Mouse (Mus musculus): ENCODE measurements around the gene Gm14085. TPM values are rescaled to one million over a fixed set of nuclear protein-coding genes. Genes with fewer than 3 reads are reported as not detected.
"Not testable (repeated sequence)": the region's sequence is repeated elsewhere in the genome, so short reads cannot be mapped to it uniquely, and the experiment has no call there.

Gene Gm14085
- not detected in 2 replicates for polyA plus RNA-seq (2015; fragmentation: Nextera tagmentation; extraction: Ambion mirVana)

DNA sequence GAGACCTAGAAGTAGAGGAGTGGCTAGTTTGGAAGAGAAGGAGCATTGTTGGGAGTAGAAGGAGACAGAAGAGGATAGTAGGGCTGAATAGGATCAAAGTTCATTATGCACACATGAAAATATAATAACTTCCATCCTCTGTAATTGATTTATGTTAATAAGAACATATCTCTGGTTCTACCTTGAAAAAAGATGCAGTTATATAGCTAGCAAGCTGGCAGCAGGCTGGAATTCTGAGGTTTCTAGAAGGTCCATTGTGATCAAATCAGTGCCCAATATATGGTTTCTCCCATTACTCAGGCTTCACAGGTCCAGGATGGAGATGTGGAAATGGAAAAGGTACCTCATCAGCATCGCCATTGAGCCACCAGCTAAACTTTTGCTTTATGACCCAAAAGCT, at the start of gene Gm14085:
TSS of gene Gm14085 (plus strand) at position 301 of the 400 bp plus-strand sequence.
- no peaks in the 10 kb centered on the region for H3K9me3 ChIP-seq (replicated peaks)
- DNase-seq = no peak
- H3K4me2 ChIP-seq = no peak within 1 kb of the TSS
- no peak within 1 kb of the TSS for H3K9ac ChIP-seq
- no peak for ATAC-seq (ENCODE audit: low read depth)
- H3K27me3 ChIP-seq = no peaks in the 10 kb centered on the region
- H3K27ac ChIP-seq = no peak within 1 kb of the TSS
- H3K36me3 ChIP-seq = no peaks in the 10 kb centered on the region
- no peak within 1 kb of the TSS for H3K4me3 ChIP-seq (replicated peaks)
- WGBS (ENCODE audit: insufficient replicate concordance) = 69% methylated on average over 1 of the region's 1 CpGs
- H3K4me1 ChIP-seq (replicated peaks) = no peaks in the 10 kb centered on the region

DNA sequence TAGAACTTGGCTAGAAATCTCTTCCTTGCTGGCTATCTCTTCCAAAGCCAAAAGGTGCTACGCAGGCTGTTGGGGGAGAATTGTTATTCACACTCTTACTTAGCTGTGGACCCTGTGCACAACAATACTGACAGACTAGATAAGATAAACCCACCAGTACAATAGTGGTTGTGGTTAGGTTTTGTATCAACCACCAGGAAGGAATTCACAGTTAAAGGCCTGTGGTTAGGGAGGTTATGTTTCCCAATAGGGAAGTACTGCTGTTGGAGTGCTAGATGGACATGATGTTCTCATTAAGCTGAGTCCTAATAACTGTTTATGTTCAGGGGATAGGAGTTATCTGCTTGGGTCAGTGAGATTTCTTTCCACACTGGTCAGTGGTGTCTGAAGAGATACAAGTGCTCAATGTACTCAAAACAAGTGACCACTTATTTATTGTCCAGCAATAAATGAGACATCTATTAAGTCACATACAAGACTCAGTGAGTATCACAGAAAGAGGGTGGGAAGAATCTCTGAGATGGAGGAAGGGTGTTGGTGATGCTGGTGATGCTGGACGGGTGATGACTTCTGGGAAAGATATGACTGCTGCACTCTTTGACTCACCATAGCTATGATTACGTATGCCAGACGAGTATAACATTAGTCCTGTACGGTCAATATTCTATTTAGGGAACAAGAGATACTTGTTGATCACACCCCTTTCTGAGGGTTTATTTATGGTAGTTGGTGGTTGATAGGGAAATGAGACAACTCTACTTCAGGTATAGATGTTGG, 45.8 kb upstream of the Gm14085 start:
- not testable (repeated sequence) for H3K27ac ChIP-seq; H3K36me3 ChIP-seq; H3K9me3 ChIP-seq (replicated peaks); ATAC-seq (ENCODE audit: low read depth); H3K4me2 ChIP-seq; H3K4me3 ChIP-seq (replicated peaks); DNase-seq; H3K4me1 ChIP-seq (replicated peaks); H3K9ac ChIP-seq; H3K27me3 ChIP-seq
- WGBS (ENCODE audit: insufficient replicate concordance) = 28% methylated on average over 5 of the region's 5 CpGs

DNA sequence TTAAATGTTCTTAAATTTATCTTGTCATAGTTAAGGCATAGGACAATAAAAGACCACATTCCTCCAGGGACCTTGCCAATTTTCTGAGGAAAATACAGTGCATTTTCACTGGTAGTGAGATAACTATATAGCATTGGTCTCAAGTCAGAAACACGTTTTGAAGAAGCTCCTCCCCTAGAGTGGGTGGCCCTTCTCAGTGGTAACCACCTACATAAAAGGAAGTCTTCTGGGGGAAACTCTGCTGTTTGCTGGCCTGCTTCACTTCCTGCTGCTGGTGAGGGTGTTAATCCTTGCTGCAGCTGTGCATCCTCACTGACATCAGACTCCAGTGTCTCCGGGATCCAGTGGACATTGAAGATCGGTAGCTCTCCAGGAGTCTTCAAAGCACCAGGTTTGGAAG, 44.2 kb upstream of the Gm14085 start:
- ATAC-seq (ENCODE audit: low read depth) = not testable (repeated sequence)
- WGBS (ENCODE audit: insufficient replicate concordance) = 0% methylated on average over 1 of the region's 3 CpGs

DNA sequence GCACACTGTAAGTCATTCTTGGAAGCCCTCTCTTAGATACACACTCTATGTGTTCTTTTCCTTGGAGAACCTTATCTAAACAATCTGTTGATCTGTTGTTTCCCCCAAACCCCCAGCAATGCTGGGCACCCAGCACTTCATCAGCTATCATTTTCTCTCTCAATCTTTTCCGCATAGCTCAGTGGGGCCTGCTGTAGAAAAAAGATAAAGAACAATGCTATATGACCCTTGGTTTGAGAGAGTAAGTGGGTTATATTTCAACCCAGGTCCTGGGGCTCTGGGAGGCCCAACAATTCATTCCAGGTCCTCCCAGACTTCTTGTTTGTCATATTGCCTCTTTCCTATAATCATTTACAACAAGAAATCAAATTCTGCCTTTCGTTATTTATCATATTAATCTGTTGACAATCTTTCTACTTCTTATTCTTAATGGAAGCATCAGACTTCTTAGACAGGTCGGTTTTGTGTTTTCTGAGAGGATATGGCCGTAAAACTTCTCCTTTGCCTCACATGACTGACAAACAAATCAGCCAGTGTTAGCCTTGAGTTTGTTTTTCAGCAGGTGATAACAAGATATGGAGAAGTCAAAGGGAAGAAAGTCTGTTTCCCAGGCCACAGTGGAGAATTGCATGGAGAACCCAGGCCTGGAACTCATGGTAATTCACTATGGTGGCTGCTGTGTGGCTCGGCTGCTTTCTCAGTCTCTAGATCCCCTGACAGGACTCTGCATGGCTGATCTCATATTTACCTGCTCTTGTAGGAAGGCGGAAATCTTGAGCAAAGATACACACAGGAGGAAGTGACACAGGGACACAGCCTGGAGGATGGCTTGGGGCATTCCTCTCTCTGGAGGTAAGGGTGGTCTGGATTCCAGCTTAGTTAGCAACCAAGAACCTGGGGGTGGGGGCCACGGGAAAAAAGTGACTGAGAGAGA, 43.5 kb upstream of the Gm14085 start:
- H3K4me2 ChIP-seq = no peak overlapping the region
- ATAC-seq (ENCODE audit: low read depth) = no peak
- H3K27ac ChIP-seq = no peak overlapping the region
- no peak for DNase-seq
- WGBS (ENCODE audit: insufficient replicate concordance) = 54% methylated on average over 7 of the region's 7 CpGs
- no peaks in the 10 kb centered on the region for H3K9me3 ChIP-seq (replicated peaks)
- no peaks in the 10 kb centered on the region for H3K27me3 ChIP-seq
- H3K4me3 ChIP-seq (replicated peaks) = no peak overlapping the region
- H3K4me1 ChIP-seq (replicated peaks) = no peaks in the 10 kb centered on the region
- no peaks in the 10 kb centered on the region for H3K36me3 ChIP-seq
- no peak overlapping the region for H3K9ac ChIP-seq

More for the DNA sequence above, 44.2 kb upstream of the Gm14085 start:
- not testable (repeated sequence) for H3K9me3 ChIP-seq (replicated peaks); DNase-seq; H3K27ac ChIP-seq; H3K36me3 ChIP-seq; H3K4me3 ChIP-seq (replicated peaks); H3K9ac ChIP-seq; H3K27me3 ChIP-seq; H3K4me2 ChIP-seq; H3K4me1 ChIP-seq (replicated peaks)

DNA sequence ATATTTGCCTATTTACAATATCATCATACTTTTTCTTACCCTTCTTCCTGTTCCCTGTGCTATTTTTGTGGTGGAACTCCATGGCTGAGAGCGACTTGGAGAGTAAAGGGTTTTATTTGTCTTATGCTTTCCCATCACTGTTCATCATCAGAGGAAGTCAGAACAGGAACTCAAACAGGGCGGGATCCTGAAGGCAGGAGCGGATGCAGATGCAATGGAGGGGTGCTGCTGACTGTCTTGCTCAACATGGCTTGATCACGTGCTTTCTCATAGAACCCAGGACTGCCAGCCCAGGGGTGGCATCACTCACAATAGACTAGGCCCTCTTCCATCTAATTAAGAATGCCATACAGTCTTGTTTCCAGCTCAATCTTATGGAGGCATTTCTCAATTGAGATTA, 34.4 kb upstream of the Gm14085 start:
- no peaks in the 10 kb centered on the region for H3K9me3 ChIP-seq (replicated peaks)
- no peaks in the 10 kb centered on the region for H3K4me1 ChIP-seq (replicated peaks)
- H3K27ac ChIP-seq = no peak overlapping the region
- H3K4me2 ChIP-seq = no peak overlapping the region
- no peak for DNase-seq
- H3K36me3 ChIP-seq = no peaks in the 10 kb centered on the region
- ATAC-seq (ENCODE audit: low read depth) = no peak
- H3K9ac ChIP-seq = no peak overlapping the region
- H3K27me3 ChIP-seq = no peaks in the 10 kb centered on the region
- H3K4me3 ChIP-seq (replicated peaks) = no peak overlapping the region
- 60% methylated on average over 4 of the region's 4 CpGs for WGBS (ENCODE audit: insufficient replicate concordance)

DNA sequence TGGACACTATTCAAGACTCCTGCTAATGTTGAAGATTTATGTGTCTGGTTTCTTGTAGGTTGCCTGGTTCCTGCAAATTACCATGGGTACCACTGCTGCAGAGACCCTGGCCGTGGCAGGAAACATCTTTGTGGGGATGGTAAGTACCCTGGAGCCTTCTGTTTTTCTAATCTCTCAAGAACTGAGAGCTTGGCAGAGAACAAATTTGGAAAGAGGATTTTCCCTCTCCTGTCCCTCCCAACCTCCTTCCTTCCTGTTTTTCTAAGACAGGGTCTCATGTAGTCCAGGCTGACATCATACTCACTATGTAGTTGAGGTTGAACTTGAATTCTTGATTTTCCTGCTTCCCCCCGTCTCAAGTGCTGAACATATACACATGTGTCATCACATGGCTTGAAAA, 32.3 kb upstream of the Gm14085 start:
- Histone ChIP-seq H3K4me1 (replicated peaks) (no peaks in the 10 kb centered on the region), H3K9ac (no peak overlapping the region), H3K9me3 (replicated peaks) (no peaks in the 10 kb centered on the region), H3K4me2 (no peak overlapping the region), H3K27ac (no peak overlapping the region), H3K36me3 (no peaks in the 10 kb centered on the region), H3K27me3 (no peaks in the 10 kb centered on the region), H3K4me3 (replicated peaks) (no peak overlapping the region)
- DNase-seq (no peak), ATAC-seq (ENCODE audit: low read depth) (no peak)
- 24% methylated on average over 2 of the region's 2 CpGs for WGBS (ENCODE audit: insufficient replicate concordance)

DNA sequence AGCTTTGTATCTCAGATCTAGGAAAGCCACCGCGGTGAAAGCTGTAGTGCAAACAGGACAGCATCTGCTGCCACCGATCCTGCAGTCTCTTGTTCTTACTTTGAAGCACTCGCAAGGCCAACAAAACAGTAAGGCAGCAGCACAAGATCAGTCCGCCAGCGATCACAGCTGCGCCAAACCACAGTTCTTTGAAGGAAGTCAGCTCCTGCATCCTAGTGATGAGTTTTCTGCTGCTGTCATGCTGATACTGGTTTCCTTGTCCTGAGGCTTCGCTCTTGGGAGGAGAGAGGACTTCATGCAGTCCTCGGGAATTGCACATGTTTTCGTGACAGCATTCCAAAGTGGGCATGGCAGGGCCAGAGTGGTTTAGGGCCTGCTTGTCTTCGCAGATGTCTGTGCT, 17.8 kb upstream of the Gm14085 start:
- Histone ChIP-seq H3K4me2 (peak overlapping the region; percentile 83), H3K27me3 (peaks cover 4% of the 10 kb centered on the region; the same call in 1 of the 2 replicates), H3K4me3 (replicated peaks) (peak overlapping the region; percentile 60), H3K36me3 (no peaks in the 10 kb centered on the region), H3K4me1 (replicated peaks) (peaks cover 11% of the 10 kb centered on the region), H3K9me3 (replicated peaks) (no peaks in the 10 kb centered on the region), H3K9ac (peak overlapping the region; percentile 60), H3K27ac (no peak overlapping the region)
- no peak for DNase-seq
- no peak for ATAC-seq (ENCODE audit: low read depth)
- 28% methylated on average over 11 of the region's 11 CpGs for WGBS (ENCODE audit: insufficient replicate concordance)

DNA sequence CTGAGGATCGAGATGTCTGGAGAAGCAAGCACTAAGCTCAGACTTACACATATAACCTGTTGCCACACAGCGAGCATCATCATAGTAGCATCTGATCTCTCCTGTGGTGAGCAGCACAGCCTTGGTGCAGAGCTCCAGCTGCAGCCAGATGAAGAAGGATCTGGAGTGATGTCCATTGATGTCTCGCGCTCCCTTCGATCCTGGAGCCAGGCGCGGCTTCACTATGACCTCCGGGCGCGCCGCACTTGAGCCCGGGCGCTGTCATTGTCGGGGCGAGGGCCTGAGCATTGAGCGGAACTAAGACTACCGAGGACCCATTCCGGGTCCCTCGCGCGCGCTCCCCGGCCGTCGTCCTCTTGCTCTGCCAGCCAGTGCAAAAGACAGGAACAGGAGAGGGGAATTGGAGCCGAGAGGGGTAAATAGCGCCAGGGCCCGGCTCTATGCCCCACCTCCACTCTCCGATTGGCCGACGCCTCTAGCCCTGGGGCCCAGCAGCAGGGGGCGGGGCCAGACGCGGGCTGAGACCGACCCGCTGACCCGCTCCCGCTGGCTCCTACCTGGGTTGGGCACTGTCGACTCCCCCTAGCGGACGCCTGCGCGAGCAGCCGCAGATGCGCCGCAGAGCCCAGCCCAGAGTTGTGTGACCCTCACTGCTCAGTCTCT, 17.3 kb upstream of the Gm14085 start:
- DNase-seq = peak; percentile 82
- Histone ChIP-seq H3K4me1 (replicated peaks) (peaks cover 11% of the 10 kb centered on the region), H3K36me3 (no peaks in the 10 kb centered on the region), H3K4me2 (peak overlapping the region; percentile 83), H3K27ac (no peak overlapping the region), H3K27me3 (peaks cover 4% of the 10 kb centered on the region; the same call in 1 of the 2 replicates), H3K9ac (peak overlapping the region; percentile 60), H3K4me3 (replicated peaks) (peak overlapping the region; percentile 60), H3K9me3 (replicated peaks) (no peaks in the 10 kb centered on the region)
- ATAC-seq (ENCODE audit: low read depth) = peak; percentile 100
- 1% methylated on average over 46 of the region's 46 CpGs for WGBS (ENCODE audit: insufficient replicate concordance)

DNA sequence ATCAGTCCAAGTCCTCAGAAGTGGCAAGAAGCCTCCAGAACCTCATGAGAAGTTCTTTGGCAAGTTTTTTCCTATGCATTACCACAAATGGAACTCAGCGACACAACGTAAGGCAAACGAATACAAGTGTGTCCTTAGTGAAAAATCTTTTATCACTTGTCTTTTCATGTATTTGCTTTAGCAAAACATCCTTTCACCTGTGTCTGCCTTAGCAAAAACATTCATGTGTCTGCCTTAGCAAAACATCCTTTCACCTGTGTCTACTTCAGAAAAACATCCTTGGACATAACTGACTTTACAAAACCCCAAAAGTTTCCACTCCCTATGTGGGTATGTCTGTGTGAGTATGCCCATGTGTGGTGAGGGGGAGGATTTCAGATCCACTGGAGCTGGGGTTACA, 15.5 kb upstream of the Gm14085 start:
- H3K36me3 ChIP-seq = no peaks in the 10 kb centered on the region
- H3K9me3 ChIP-seq (replicated peaks) = no peaks in the 10 kb centered on the region
- H3K4me3 ChIP-seq (replicated peaks) = no peak overlapping the region
- no peak overlapping the region for H3K9ac ChIP-seq
- ATAC-seq (ENCODE audit: low read depth) (no peak), DNase-seq (no peak)
- 69% methylated on average over 3 of the region's 3 CpGs for WGBS (ENCODE audit: insufficient replicate concordance)
- H3K27ac ChIP-seq = no peak overlapping the region
- H3K4me2 ChIP-seq = no peak overlapping the region
- H3K27me3 ChIP-seq = peaks cover 4% of the 10 kb centered on the region; the same call in 1 of the 2 replicates
- H3K4me1 ChIP-seq (replicated peaks) = peaks cover 11% of the 10 kb centered on the region

DNA sequence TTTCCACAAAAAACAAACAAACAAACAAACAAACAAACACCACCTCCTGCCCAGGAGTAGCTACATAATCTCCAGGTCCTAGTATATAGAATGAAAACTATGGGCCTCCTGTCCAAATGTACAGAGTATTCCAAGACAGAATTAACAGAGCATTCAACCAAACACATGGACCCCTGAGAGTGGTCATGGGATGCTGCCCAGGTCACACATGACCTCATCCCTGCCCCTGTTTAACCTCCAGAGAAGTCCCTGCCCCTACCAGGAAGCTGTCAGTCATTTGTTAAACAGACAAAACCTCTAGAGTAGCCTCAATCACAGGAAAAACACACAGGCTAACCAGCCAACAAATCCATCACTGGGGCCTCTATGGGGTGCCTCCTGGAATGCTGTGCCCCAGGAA, 8.2 kb upstream of the Gm14085 start:
- H3K4me2 ChIP-seq = no peak overlapping the region
- DNase-seq (no peak), ATAC-seq (ENCODE audit: low read depth) (no peak)
- H3K4me3 ChIP-seq (replicated peaks) = no peak overlapping the region
- H3K27ac ChIP-seq = no peak overlapping the region
- no peaks in the 10 kb centered on the region for H3K4me1 ChIP-seq (replicated peaks)
- H3K9me3 ChIP-seq (replicated peaks) = no peaks in the 10 kb centered on the region
- H3K36me3 ChIP-seq = no peaks in the 10 kb centered on the region
- H3K27me3 ChIP-seq = no peaks in the 10 kb centered on the region
- no peak overlapping the region for H3K9ac ChIP-seq

DNA sequence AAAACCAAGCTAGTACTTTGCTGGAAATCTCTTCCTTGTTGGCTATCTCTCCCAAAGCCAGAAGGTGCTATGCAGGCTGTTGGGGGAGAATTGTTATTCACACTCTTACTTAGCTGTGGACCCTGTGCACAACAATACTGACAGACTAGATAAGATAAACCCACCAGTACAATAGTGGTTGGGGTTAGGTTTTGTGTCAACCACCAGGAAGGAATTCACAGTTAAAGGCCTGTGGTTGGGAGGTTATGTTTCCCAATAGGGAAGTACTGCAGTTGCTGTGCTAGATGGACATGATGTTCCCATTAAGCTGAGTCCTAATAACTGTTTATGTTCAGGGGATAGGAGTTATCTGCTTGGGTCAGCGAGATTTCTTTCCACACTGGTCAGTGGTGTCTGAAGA, 954 bp upstream of the Gm14085 start:
- not testable (repeated sequence) for H3K36me3 ChIP-seq; DNase-seq; H3K27me3 ChIP-seq; H3K9ac ChIP-seq; H3K4me3 ChIP-seq (replicated peaks); H3K9me3 ChIP-seq (replicated peaks); H3K4me2 ChIP-seq; H3K27ac ChIP-seq; ATAC-seq (ENCODE audit: low read depth); H3K4me1 ChIP-seq (replicated peaks)
- WGBS (ENCODE audit: insufficient replicate concordance) = 42% methylated on average over 1 of the region's 1 CpGs
